Mouse (Mus musculus) lung, postnatal 25 days (tissue): ENCODE results near the gene Cdrt4.

Experiments used
- DNase-seq: peaks from one replicate; pipeline ENCODE4 v3.0.0; 2022; ENCODE audit warnings: low spot score

Gene Cdrt4

GRCm38 (mm10) chr11:62951012-62951411 is at the start of gene Cdrt4:
Gene Cdrt4, plus strand, starts transcription at chr11:62951193.
- no peak for DNase-seq

GRCm38 (mm10) chr11:62901699-62902323 is 49.2 kb upstream of the Cdrt4 start:
- DNase-seq = peak; percentile 84

GRCm38 (mm10) chr11:62903871-62904495 is 47.0 kb upstream of the Cdrt4 start:
- peak; percentile 23 for DNase-seq

- no peak for DNase-seq
Measured at GRCm38 (mm10) chr11:62909720-62910306, 41.2 kb upstream of the Cdrt4 start.

- DNase-seq = no peak
Measured at GRCm38 (mm10) chr11:62911362-62911761, 39.6 kb upstream of the Cdrt4 start.

GRCm38 (mm10) chr11:62913141-62913540 is 37.9 kb upstream of the Cdrt4 start:
- no peak for DNase-seq

- DNase-seq = peak; percentile 51
Measured at GRCm38 (mm10) chr11:62914532-62914931, 36.5 kb upstream of the Cdrt4 start.

- peak; percentile 26 for DNase-seq
Measured at GRCm38 (mm10) chr11:62915486-62915885, 35.5 kb upstream of the Cdrt4 start.

- no peak for DNase-seq
Measured at GRCm38 (mm10) chr11:62916765-62917164, 34.2 kb upstream of the Cdrt4 start.

GRCm38 (mm10) chr11:62919946-62920742 is 30.8 kb upstream of the Cdrt4 start:
- no peak for DNase-seq

- no peak for DNase-seq
Measured at GRCm38 (mm10) chr11:62920743-62921050, 30.3 kb upstream of the Cdrt4 start.

- peak; percentile 94 for DNase-seq
Measured at GRCm38 (mm10) chr11:62921052-62921977, 29.7 kb upstream of the Cdrt4 start.

- peak; percentile 39 for DNase-seq
Measured at GRCm38 (mm10) chr11:62924091-62924761, 26.8 kb upstream of the Cdrt4 start.

- peak; percentile 66 for DNase-seq
Measured at GRCm38 (mm10) chr11:62929799-62930198, 21.2 kb upstream of the Cdrt4 start.

GRCm38 (mm10) chr11:62930574-62930973 is 20.4 kb upstream of the Cdrt4 start:
- no peak for DNase-seq

- no peak for DNase-seq
Measured at GRCm38 (mm10) chr11:62931141-62931540, 19.9 kb upstream of the Cdrt4 start.

GRCm38 (mm10) chr11:62933099-62933498 is 17.9 kb upstream of the Cdrt4 start:
- DNase-seq = no peak

GRCm38 (mm10) chr11:62934795-62935514 is 16.0 kb upstream of the Cdrt4 start:
- peak; percentile 47 for DNase-seq

- no peak for DNase-seq
Measured at GRCm38 (mm10) chr11:62937986-62938385, 13.0 kb upstream of the Cdrt4 start.

- DNase-seq = no peak
Measured at GRCm38 (mm10) chr11:62938921-62939320, 12.1 kb upstream of the Cdrt4 start.
